15 mouse cellular contexts compared by ENCODE assay signal in the genomic region with DNA sequence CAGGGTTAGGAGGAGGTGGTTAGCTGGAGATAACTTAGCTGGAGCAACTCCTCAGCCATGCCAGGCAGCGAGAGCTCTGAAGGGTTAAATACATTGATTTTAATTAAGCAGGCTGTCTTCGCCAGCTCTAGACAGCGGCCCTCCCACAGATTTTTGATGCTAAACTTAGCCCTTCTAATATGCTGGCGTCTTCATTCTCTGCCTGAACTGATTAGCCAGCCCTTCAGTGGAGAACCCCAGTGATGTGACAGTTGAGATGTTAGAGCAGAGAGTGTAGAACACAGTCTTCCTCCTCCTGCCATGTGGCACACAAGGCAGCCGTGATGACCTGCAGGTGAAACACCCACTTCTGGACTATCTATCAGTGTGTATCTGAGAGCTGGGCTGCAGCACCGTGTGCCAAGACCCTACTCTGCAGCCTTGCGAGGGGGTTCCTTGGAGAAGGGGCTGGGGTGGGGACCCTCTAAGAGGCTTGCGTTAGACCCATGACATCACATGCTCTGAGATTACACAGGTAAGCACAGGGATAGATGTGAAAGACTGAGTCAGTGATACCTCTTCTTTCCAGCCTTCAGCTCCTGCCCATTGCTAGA. TPM values are rescaled to one million over a fixed set of nuclear protein-coding genes. Genes with fewer than 3 reads are reported as not detected.
DNase-seq lines count a peak whose midpoint lies in the region; ATAC-seq lines count a peak whose summit lies in the region.
"Had no signal": no experiment of that assay in that cellular context is flagged by ENCODE, and none has a peak within 500 bp of the region (broad histone marks: within the 10 kb centered on the region; RNA-seq: fewer than 3 reads in every experiment).

No protein-coding gene starts in this region.

- H3K9me3 ChIP-seq in heart, embryonic 11.5 days (replicated peaks; ENCODE audit: control insufficient read depth, low read length), result no peaks in the 10 kb centered on the region
- no peaks in the 10 kb centered on the region for H3K9me3 ChIP-seq in hindbrain, embryonic 15.5 days
- H3K9me3 ChIP-seq in hindbrain, embryonic 10.5 days, result no peaks in the 10 kb centered on the region
- H3K9me3 ChIP-seq in neural tube, embryonic 13.5 days, result no peaks in the 10 kb centered on the region
- no peaks in the 10 kb centered on the region for H3K9me3 ChIP-seq in neural tube, embryonic 15.5 days (replicated peaks)
- H3K9me3 ChIP-seq: embryonic facial prominence, embryonic 12.5 days; liver, embryonic 12.5 days; lung, embryonic 15.5 days had no signal

- H3K4me2 ChIP-seq in heart, embryonic 11.5 days, result no peak overlapping the region
- no peak overlapping the region for H3K4me2 ChIP-seq in hindbrain, embryonic 15.5 days
- no peak overlapping the region for H3K4me2 ChIP-seq in neural tube, embryonic 13.5 days
- H3K4me2 ChIP-seq in neural tube, embryonic 15.5 days, result no peak overlapping the region
- H3K4me2 ChIP-seq: embryonic facial prominence, embryonic 12.5 days; liver, embryonic 12.5 days; lung, embryonic 15.5 days had no signal

- peaks cover 6% of the 10 kb centered on the region for H3K4me1 ChIP-seq in heart, embryonic 11.5 days (ENCODE audit: control insufficient read depth, insufficient read depth, low read length)
- H3K4me1 ChIP-seq in hindbrain, embryonic 15.5 days (replicated peaks), result peaks cover 9% of the 10 kb centered on the region; the same call in 1 of the 2 replicates
- H3K4me1 ChIP-seq in hindbrain, embryonic 10.5 days (replicated peaks), result no peaks in the 10 kb centered on the region
- H3K4me1 ChIP-seq in neural tube, embryonic 13.5 days (replicated peaks), result peaks cover 27% of the 10 kb centered on the region
- H3K4me1 ChIP-seq in neural tube, embryonic 15.5 days, result peaks cover 8% of the 10 kb centered on the region; the same call in 1 of the 2 replicates
- H3K4me1 ChIP-seq: embryonic facial prominence, embryonic 12.5 days; liver, embryonic 12.5 days had no signal

- no peak overlapping the region for H3K27ac ChIP-seq in heart, embryonic 11.5 days (ENCODE audit: low read depth, low read length)
- no peak overlapping the region for H3K27ac ChIP-seq in hindbrain, embryonic 15.5 days (replicated peaks)
- no peak overlapping the region for H3K27ac ChIP-seq in hindbrain, embryonic 10.5 days
- no peak overlapping the region for H3K27ac ChIP-seq in neural tube, embryonic 13.5 days (replicated peaks)
- no peak overlapping the region for H3K27ac ChIP-seq in neural tube, embryonic 15.5 days (replicated peaks)
- H3K27ac ChIP-seq: embryonic facial prominence, embryonic 12.5 days; liver, embryonic 12.5 days; lung, embryonic 15.5 days had no signal

- no peak overlapping the region for H3K4me3 ChIP-seq in heart, embryonic 11.5 days (ENCODE audit: low read depth, low read length)
- H3K4me3 ChIP-seq in hindbrain, embryonic 15.5 days, result no peak overlapping the region
- H3K4me3 ChIP-seq in hindbrain, embryonic 10.5 days, result no peak overlapping the region
- no peak overlapping the region for H3K4me3 ChIP-seq in neural tube, embryonic 13.5 days
- no peak overlapping the region for H3K4me3 ChIP-seq in neural tube, embryonic 15.5 days (replicated peaks)
- H3K4me3 ChIP-seq: embryonic facial prominence, embryonic 12.5 days; liver, embryonic 12.5 days; lung, embryonic 15.5 days had no signal

- no peak for DNase-seq in heart, postnatal 14 days
- no peak for DNase-seq in hindbrain, embryonic 10.5 days (ENCODE audit: low spot score)
- DNase-seq in gastrocnemius, postnatal 25 days, result no peak
- DNase-seq: adrenal gland, postnatal 25 days; cerebellum, adult 8-10 months; kidney, postnatal 10 days; spleen, adult 18-20 months had no signal

- no peaks in the 10 kb centered on the region for H3K36me3 ChIP-seq in heart, embryonic 11.5 days (ENCODE audit: control insufficient read depth, insufficient read depth, low read length)
- 0 out of 2 replicates have a peak, but pooled peaks cover 2% of the 10 kb centered on the region for H3K36me3 ChIP-seq in hindbrain, embryonic 15.5 days
- H3K36me3 ChIP-seq in hindbrain, embryonic 10.5 days, result no peaks in the 10 kb centered on the region
- H3K36me3 ChIP-seq in neural tube, embryonic 13.5 days, result peaks cover 2% of the 10 kb centered on the region; the same call in 1 of the 2 replicates
- H3K36me3 ChIP-seq in neural tube, embryonic 15.5 days, result 0 out of 2 replicates have a peak, but pooled peaks cover 2% of the 10 kb centered on the region
- H3K36me3 ChIP-seq: embryonic facial prominence, embryonic 12.5 days; liver, embryonic 12.5 days; lung, embryonic 15.5 days had no signal

- 45% methylated on average over 8 of the region's 8 CpGs for WGBS in heart, embryonic 11.5 days (ENCODE audit: insufficient replicate concordance)
- WGBS in hindbrain, embryonic 15.5 days, result 57% methylated on average over 8 of the region's 8 CpGs
- 87% methylated on average over 8 of the region's 8 CpGs for WGBS in hindbrain, embryonic 10.5 days
- WGBS in neural tube, embryonic 13.5 days, result 72% methylated on average over 8 of the region's 8 CpGs
- WGBS in neural tube, embryonic 15.5 days, result 62% methylated on average over 8 of the region's 8 CpGs

- H3K27me3 ChIP-seq in heart, embryonic 11.5 days (ENCODE audit: control insufficient read depth, insufficient read depth, low read length), result no peaks in the 10 kb centered on the region
- no peaks in the 10 kb centered on the region for H3K27me3 ChIP-seq in hindbrain, embryonic 15.5 days
- H3K27me3 ChIP-seq in hindbrain, embryonic 10.5 days (ENCODE audit: insufficient read depth, poor library complexity, severe bottlenecking), result no peaks in the 10 kb centered on the region
- H3K27me3 ChIP-seq in neural tube, embryonic 13.5 days, result no peaks in the 10 kb centered on the region
- no peaks in the 10 kb centered on the region for H3K27me3 ChIP-seq in neural tube, embryonic 15.5 days (replicated peaks)
- H3K27me3 ChIP-seq: embryonic facial prominence, embryonic 12.5 days; liver, embryonic 12.5 days; lung, embryonic 15.5 days had no signal

- no peak overlapping the region for H3K9ac ChIP-seq in heart, embryonic 11.5 days (ENCODE audit: low read depth, low read length)
- no peak overlapping the region for H3K9ac ChIP-seq in hindbrain, embryonic 15.5 days
- no peak overlapping the region for H3K9ac ChIP-seq in neural tube, embryonic 13.5 days
- H3K9ac ChIP-seq in neural tube, embryonic 15.5 days (replicated peaks), result no peak overlapping the region
- H3K9ac ChIP-seq: embryonic facial prominence, embryonic 12.5 days; liver, embryonic 12.5 days; lung, embryonic 15.5 days had no signal

- intact Hi-C loops in heart, postnatal 14 days (cut with DNase I), result no loop called here

- ATAC-seq in heart, embryonic 11.5 days (replicated peaks; ENCODE audit: insufficient number of reproducible peaks, low FRiP score, low TSS enrichment), result 0 out of 2 replicates have a peak, but pooled peaks have one; percentile 10
- 0 out of 2 replicates have a peak, but pooled peaks have one; percentile 19 for ATAC-seq in hindbrain, embryonic 15.5 days (ENCODE audit: low FRiP score, low read depth)
- ATAC-seq in neural tube, embryonic 13.5 days (ENCODE audit: low read depth), result 0 out of 2 replicates have a peak, but pooled peaks have one; percentile 28
- ATAC-seq in neural tube, embryonic 15.5 days (ENCODE audit: low FRiP score), result no peak
- ATAC-seq: intestine, postnatal 0 days; liver, embryonic 12.5 days had no signal

RNA-seq across cellular contexts. Expression of gene Tmem178, which starts 47.2 kb away (rescaled TPM):
- polyA plus RNA-seq in heart, embryonic 11.5 days (2014; fragmentation: Nextera tagmentation; extraction: Ambion mirVana), result 6.0 and 7.0 TPM in 2 replicates
- total RNA-seq in heart, postnatal 14 days (2021), result 1 to 10 TPM in 1 of 2 experiments, under 1 TPM in 1; 0.78 to 1.6 TPM
- polyA plus RNA-seq in hindbrain, embryonic 15.5 days (2015; fragmentation: Nextera tagmentation; extraction: Ambion mirVana), result 31.1 and 32.9 TPM in 2 replicates
- polyA plus RNA-seq in hindbrain, embryonic 10.5 days (2016; fragmentation: Nextera tagmentation; extraction: Ambion mirVana), result 4.5 and 13.0 TPM in 2 replicates
- 36.5 and 41.6 TPM in 2 replicates for polyA plus RNA-seq in neural tube, embryonic 13.5 days (2015; fragmentation: Nextera tagmentation; extraction: Ambion mirVana)
- polyA plus RNA-seq in neural tube, embryonic 15.5 days (2015; fragmentation: Nextera tagmentation; extraction: Ambion mirVana), result 27.7 and 37.0 TPM in 2 replicates
- total RNA-seq in gastrocnemius, postnatal 25 days (2021), result under 1 TPM; 0.20 to 0.27 TPM
